ENCODE assay signal across 15 mouse cellular contexts in the genomic region with DNA sequence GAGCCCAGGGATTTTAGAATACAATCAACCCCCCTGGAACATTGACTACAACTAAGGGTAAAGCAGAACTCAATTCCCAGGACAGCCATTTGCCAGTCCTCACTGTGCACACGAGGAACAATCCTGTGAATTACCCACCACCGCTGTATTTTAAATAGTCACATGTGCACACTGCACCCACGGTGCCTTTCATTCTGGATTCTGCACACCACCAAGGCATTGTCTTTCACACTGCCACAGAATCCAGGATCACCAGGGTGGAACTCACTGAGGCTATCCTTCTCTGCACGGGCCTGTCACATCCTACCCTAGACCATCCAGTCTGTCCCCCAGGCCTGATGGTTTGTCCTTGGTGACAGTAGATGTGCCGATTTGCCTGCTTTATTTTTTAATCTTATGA. TPM values are rescaled to one million over a fixed set of nuclear protein-coding genes. Genes with fewer than 3 reads are reported as not detected.
A peak's percentile ranks its signal among the peaks of the same experiment; 100 is the strongest.
DNase-seq lines count a peak whose midpoint lies in the region; ATAC-seq and TF ChIP-seq lines count a peak whose summit lies in the region.
"Had no signal": no experiment of that assay in that cellular context is flagged by ENCODE, and none has a peak within 500 bp of the region (broad histone marks: within the 10 kb centered on the region; RNA-seq: fewer than 3 reads in every experiment).

No protein-coding gene starts in this region.

- no peak overlapping the region for H3K4me2 ChIP-seq in intestine, postnatal 0 days (replicated peaks; ENCODE audit: low read depth)
- H3K4me2 ChIP-seq in intestine, embryonic 16.5 days (ENCODE audit: low read depth, low read length): no peak overlapping the region
- no peak overlapping the region for H3K4me2 ChIP-seq in forebrain, postnatal 0 days (ENCODE audit: low read depth)
- H3K4me2 ChIP-seq in neural tube, embryonic 14.5 days (ENCODE audit: low read depth, low read length): no peak overlapping the region
- H3K4me2 ChIP-seq: embryonic facial prominence, embryonic 12.5 days; lung, embryonic 15.5 days had no signal

- H3K4me3 ChIP-seq in intestine, postnatal 0 days (ENCODE audit: low read depth, low read length): no peak overlapping the region
- no peak overlapping the region for H3K4me3 ChIP-seq in intestine, embryonic 16.5 days (ENCODE audit: low read length)
- no peak overlapping the region for H3K4me3 ChIP-seq in forebrain, postnatal 0 days (ENCODE audit: low read depth, low read length)
- H3K4me3 ChIP-seq in midbrain, embryonic 10.5 days: no peak overlapping the region
- no peak overlapping the region for H3K4me3 ChIP-seq in neural tube, embryonic 14.5 days (ENCODE audit: low read depth, low read length)
- no peak overlapping the region for H3K4me3 ChIP-seq in thymus, adult 2 months (ENCODE audit: control insufficient read depth, insufficient read depth, low read length)
- H3K4me3 ChIP-seq: embryonic facial prominence, embryonic 12.5 days; lung, embryonic 15.5 days had no signal

- WGBS in intestine, postnatal 0 days: 46% methylated on average over 5 of the region's 5 CpGs
- WGBS in intestine, embryonic 16.5 days: 52% methylated on average over 5 of the region's 5 CpGs
- WGBS in forebrain, postnatal 0 days: 32% methylated on average over 5 of the region's 5 CpGs
- 62% methylated on average over 5 of the region's 5 CpGs for WGBS in midbrain, embryonic 10.5 days
- WGBS in neural tube, embryonic 14.5 days: 29% methylated on average over 5 of the region's 5 CpGs
- 80% methylated on average over 5 of the region's 5 CpGs for WGBS in thymus, adult 2 months

- TF ChIP-seq CTCF in intestine, postnatal 0 days (IDR thresholded peaks at IDR 0.05; ENCODE audit: low read depth): no peak
- TF ChIP-seq CTCF in forebrain, postnatal 0 days (IDR thresholded peaks at IDR 0.05; ENCODE audit: low read depth): no peak
- no peak for TF ChIP-seq CTCF in thymus, adult 2 months (IDR thresholded peaks at IDR 0.05; ENCODE audit: borderline replicate concordance, control insufficient read depth, extremely low read depth, insufficient read depth, low read length, poor library complexity)

- H3K27ac ChIP-seq in intestine, postnatal 0 days (ENCODE audit: low read depth, low read length): no peak overlapping the region
- no peak overlapping the region for H3K27ac ChIP-seq in intestine, embryonic 16.5 days (ENCODE audit: low read length)
- H3K27ac ChIP-seq in forebrain, postnatal 0 days (ENCODE audit: low read depth, low read length): 0 out of 2 replicates have a peak overlapping the region, but pooled peaks have one; percentile 4
- peak overlapping the region; percentile 50 for H3K27ac ChIP-seq in midbrain, embryonic 10.5 days (replicated peaks)
- H3K27ac ChIP-seq in neural tube, embryonic 14.5 days (ENCODE audit: low read depth, low read length): peak overlapping the region; percentile 60
- H3K27ac ChIP-seq in thymus, adult 2 months (ENCODE audit: control insufficient read depth, insufficient read depth, low read length): no peak overlapping the region
- H3K27ac ChIP-seq: embryonic facial prominence, embryonic 12.5 days; lung, embryonic 15.5 days had no signal

- no peak for TF ChIP-seq POLR2A in thymus, adult 2 months (IDR thresholded peaks at IDR 0.05; ENCODE audit: control insufficient read depth, extremely low read depth, insufficient read depth, low read length, poor library complexity)

- no peaks in the 10 kb centered on the region for H3K9me3 ChIP-seq in intestine, postnatal 0 days (ENCODE audit: control insufficient read depth)
- no peaks in the 10 kb centered on the region for H3K9me3 ChIP-seq in intestine, embryonic 16.5 days (ENCODE audit: control insufficient read depth, low read length)
- no peaks in the 10 kb centered on the region for H3K9me3 ChIP-seq in forebrain, postnatal 0 days (ENCODE audit: low read length)
- H3K9me3 ChIP-seq in midbrain, embryonic 10.5 days (replicated peaks): peaks cover 3% of the 10 kb centered on the region; the same call in 1 of the 2 replicates
- H3K9me3 ChIP-seq in neural tube, embryonic 14.5 days (ENCODE audit: control insufficient read depth, low read length): no peaks in the 10 kb centered on the region
- H3K9me3 ChIP-seq: lung, embryonic 15.5 days had no signal

- H3K4me1 ChIP-seq in intestine, postnatal 0 days (replicated peaks; ENCODE audit: control insufficient read depth, insufficient read depth, low read length): no peaks in the 10 kb centered on the region
- peaks cover 11% of the 10 kb centered on the region for H3K4me1 ChIP-seq in intestine, embryonic 16.5 days (ENCODE audit: control insufficient read depth, insufficient read depth, low read length)
- peaks cover 21% of the 10 kb centered on the region; the same call in 1 of the 2 replicates for H3K4me1 ChIP-seq in forebrain, postnatal 0 days (ENCODE audit: insufficient read depth)
- peaks cover 21% of the 10 kb centered on the region for H3K4me1 ChIP-seq in midbrain, embryonic 10.5 days
- H3K4me1 ChIP-seq in neural tube, embryonic 14.5 days (ENCODE audit: control insufficient read depth, insufficient read depth, low read length): peaks cover 10% of the 10 kb centered on the region; the same call in 1 of the 2 replicates
- peaks cover 5% of the 10 kb centered on the region for H3K4me1 ChIP-seq in thymus, adult 2 months (replicated peaks; ENCODE audit: control insufficient read depth, insufficient read depth, low read length)

- no peaks in the 10 kb centered on the region for H3K27me3 ChIP-seq in intestine, postnatal 0 days (replicated peaks; ENCODE audit: control insufficient read depth, insufficient read depth, low read length)
- H3K27me3 ChIP-seq in intestine, embryonic 16.5 days (replicated peaks; ENCODE audit: control insufficient read depth, insufficient read depth, low read length): no peaks in the 10 kb centered on the region
- no peaks in the 10 kb centered on the region for H3K27me3 ChIP-seq in forebrain, postnatal 0 days (ENCODE audit: insufficient read depth, low read length)
- no peaks in the 10 kb centered on the region for H3K27me3 ChIP-seq in midbrain, embryonic 10.5 days (ENCODE audit: low read depth, poor library complexity, severe bottlenecking)
- no peaks in the 10 kb centered on the region for H3K27me3 ChIP-seq in neural tube, embryonic 14.5 days (ENCODE audit: control insufficient read depth, insufficient read depth, low read length)
- no peaks in the 10 kb centered on the region for H3K27me3 ChIP-seq in thymus, adult 2 months (ENCODE audit: control insufficient read depth, insufficient read depth, low read length)
- H3K27me3 ChIP-seq: embryonic facial prominence, embryonic 12.5 days; lung, embryonic 15.5 days had no signal

- no peak for ATAC-seq in intestine, postnatal 0 days
- no peak for ATAC-seq in intestine, embryonic 16.5 days
- ATAC-seq in forebrain, postnatal 0 days: peak; percentile 34; the same call in 1 of the 2 replicates
- ATAC-seq in neural tube, embryonic 14.5 days (ENCODE audit: low read depth): peak; percentile 73; the same call in 1 of the 2 replicates
- no peak for ATAC-seq in megakaryocyte-erythroid progenitor cell, adult 5-6 weeks (replicated peaks; ENCODE audit: low FRiP score, low TSS enrichment, poor library complexity, severe bottlenecking)

- no peak for DNase-seq in forebrain, postnatal 0 days
- DNase-seq in midbrain, embryonic 10.5 days (ENCODE audit: low spot score): no peak
- no peak for DNase-seq in adrenal gland, postnatal 25 days
- DNase-seq in thymus, adult 2 months: no peak
- DNase-seq: gastrocnemius, postnatal 36 days; kidney, adult 8-10 months; liver; right cerebral cortex, postnatal 14 days; thymus, adult 18-20 months had no signal

- 0 out of 2 replicates have a peak overlapping the region, but pooled peaks have one; percentile 11 for H3K9ac ChIP-seq in intestine, postnatal 0 days (ENCODE audit: low read depth, low read length)
- no peak overlapping the region for H3K9ac ChIP-seq in intestine, embryonic 16.5 days (ENCODE audit: low read depth, low read length)
- H3K9ac ChIP-seq in forebrain, postnatal 0 days: no peak overlapping the region
- no peak overlapping the region for H3K9ac ChIP-seq in neural tube, embryonic 14.5 days (replicated peaks; ENCODE audit: low read depth, low read length)
- H3K9ac ChIP-seq: embryonic facial prominence, embryonic 12.5 days; lung, embryonic 15.5 days had no signal

- H3K36me3 ChIP-seq in intestine, postnatal 0 days (ENCODE audit: control insufficient read depth, insufficient read depth): no peaks in the 10 kb centered on the region; the same call in 1 of the 2 replicates
- H3K36me3 ChIP-seq in intestine, embryonic 16.5 days (ENCODE audit: control insufficient read depth, insufficient read depth, low read length): no peaks in the 10 kb centered on the region
- H3K36me3 ChIP-seq in forebrain, postnatal 0 days (ENCODE audit: insufficient read depth): no peaks in the 10 kb centered on the region
- 0 out of 2 replicates have a peak, but pooled peaks cover 6% of the 10 kb centered on the region for H3K36me3 ChIP-seq in midbrain, embryonic 10.5 days
- no peaks in the 10 kb centered on the region for H3K36me3 ChIP-seq in neural tube, embryonic 14.5 days (ENCODE audit: control insufficient read depth, insufficient read depth, low read length)
- no peaks in the 10 kb centered on the region for H3K36me3 ChIP-seq in thymus, adult 2 months (ENCODE audit: control insufficient read depth, insufficient read depth, low read length)
- H3K36me3 ChIP-seq: embryonic facial prominence, embryonic 12.5 days; lung, embryonic 15.5 days had no signal

RNA-seq across cellular contexts. Expression of a gene that starts 30.0 kb away (rescaled TPM):
- 33.4 and 39.6 TPM in 2 replicates for polyA plus RNA-seq in intestine, postnatal 0 days (2015; fragmentation: Nextera tagmentation; extraction: Ambion mirVana)
- 21.9 and 22.2 TPM in 2 replicates for polyA plus RNA-seq in intestine, embryonic 16.5 days (2015; fragmentation: Nextera tagmentation; extraction: Ambion mirVana)
- total RNA-seq in forebrain, postnatal 0 days (2014; rRNA removed): 67.1 and 76.8 TPM in 2 replicates
- 29.6 and 44.4 TPM in 2 replicates for polyA plus RNA-seq in forebrain, postnatal 0 days (2015; fragmentation: Nextera tagmentation; extraction: Ambion mirVana)
- 27.1 and 28.4 TPM in 2 replicates for polyA plus RNA-seq in midbrain, embryonic 10.5 days (2016; fragmentation: Nextera tagmentation; extraction: Ambion mirVana)
- polyA plus RNA-seq in neural tube, embryonic 14.5 days (2014; fragmentation: Nextera tagmentation; extraction: Ambion mirVana): 62.3 and 67.0 TPM in 2 replicates
- 60.0 and 69.3 TPM in 2 replicates for total RNA-seq in adrenal gland, postnatal 25 days (2021)
- 31.5 and 38.4 TPM in 2 replicates for polyA plus RNA-seq in thymus, adult 2 months (2012; rRNA removed)
- total RNA-seq in megakaryocyte-erythroid progenitor cell, adult 5-6 weeks (2014; fragmentation: Nextera tagmentation): 163 and 165 TPM in 2 replicates
- 109 and 163 TPM in 2 replicates for total RNA-seq in megakaryocyte-erythroid progenitor cell, adult 5-6 weeks (2017)

RNA-seq across cellular contexts. Expression of a gene that starts 30.8 kb away (rescaled TPM):
- 77.4 and 81.2 TPM in 2 replicates for polyA plus RNA-seq in intestine, postnatal 0 days (2015; fragmentation: Nextera tagmentation; extraction: Ambion mirVana)
- 36.2 and 42.1 TPM in 2 replicates for polyA plus RNA-seq in intestine, embryonic 16.5 days (2015; fragmentation: Nextera tagmentation; extraction: Ambion mirVana)
- 21.7 and 30.8 TPM in 2 replicates for total RNA-seq in forebrain, postnatal 0 days (2014; rRNA removed)
- polyA plus RNA-seq in forebrain, postnatal 0 days (2015; fragmentation: Nextera tagmentation; extraction: Ambion mirVana): 18.8 and 23.7 TPM in 2 replicates
- 31.7 and 36.7 TPM in 2 replicates for polyA plus RNA-seq in midbrain, embryonic 10.5 days (2016; fragmentation: Nextera tagmentation; extraction: Ambion mirVana)
- 37.7 and 48.7 TPM in 2 replicates for polyA plus RNA-seq in neural tube, embryonic 14.5 days (2014; fragmentation: Nextera tagmentation; extraction: Ambion mirVana)
- total RNA-seq in adrenal gland, postnatal 25 days (2021): 41.5 and 41.6 TPM in 2 replicates
- polyA plus RNA-seq in thymus, adult 2 months (2012; rRNA removed): 12.9 and 13.2 TPM in 2 replicates
- total RNA-seq in megakaryocyte-erythroid progenitor cell, adult 5-6 weeks (2014; fragmentation: Nextera tagmentation): 6.8 and 9.1 TPM in 2 replicates
- 3.6 and 6.3 TPM in 2 replicates for total RNA-seq in megakaryocyte-erythroid progenitor cell, adult 5-6 weeks (2017)

Comparison
In these comparisons a context has a peak if more than half of its experiments do, and no peak if none do; other contexts are left out.
1. ATAC-seq: peak in forebrain, postnatal 0 days (single experiment) and neural tube, embryonic 14.5 days (single experiment); none in intestine, postnatal 0 days (single experiment), intestine, embryonic 16.5 days (single experiment) and megakaryocyte-erythroid progenitor cell, adult 5-6 weeks (single experiment).
2. H3K27ac ChIP-seq: peak in forebrain, postnatal 0 days (single experiment), midbrain, embryonic 10.5 days (single experiment) and neural tube, embryonic 14.5 days (single experiment); none in intestine, postnatal 0 days (single experiment), intestine, embryonic 16.5 days (single experiment) and thymus, adult 2 months (single experiment).